In the genomic region with DNA sequence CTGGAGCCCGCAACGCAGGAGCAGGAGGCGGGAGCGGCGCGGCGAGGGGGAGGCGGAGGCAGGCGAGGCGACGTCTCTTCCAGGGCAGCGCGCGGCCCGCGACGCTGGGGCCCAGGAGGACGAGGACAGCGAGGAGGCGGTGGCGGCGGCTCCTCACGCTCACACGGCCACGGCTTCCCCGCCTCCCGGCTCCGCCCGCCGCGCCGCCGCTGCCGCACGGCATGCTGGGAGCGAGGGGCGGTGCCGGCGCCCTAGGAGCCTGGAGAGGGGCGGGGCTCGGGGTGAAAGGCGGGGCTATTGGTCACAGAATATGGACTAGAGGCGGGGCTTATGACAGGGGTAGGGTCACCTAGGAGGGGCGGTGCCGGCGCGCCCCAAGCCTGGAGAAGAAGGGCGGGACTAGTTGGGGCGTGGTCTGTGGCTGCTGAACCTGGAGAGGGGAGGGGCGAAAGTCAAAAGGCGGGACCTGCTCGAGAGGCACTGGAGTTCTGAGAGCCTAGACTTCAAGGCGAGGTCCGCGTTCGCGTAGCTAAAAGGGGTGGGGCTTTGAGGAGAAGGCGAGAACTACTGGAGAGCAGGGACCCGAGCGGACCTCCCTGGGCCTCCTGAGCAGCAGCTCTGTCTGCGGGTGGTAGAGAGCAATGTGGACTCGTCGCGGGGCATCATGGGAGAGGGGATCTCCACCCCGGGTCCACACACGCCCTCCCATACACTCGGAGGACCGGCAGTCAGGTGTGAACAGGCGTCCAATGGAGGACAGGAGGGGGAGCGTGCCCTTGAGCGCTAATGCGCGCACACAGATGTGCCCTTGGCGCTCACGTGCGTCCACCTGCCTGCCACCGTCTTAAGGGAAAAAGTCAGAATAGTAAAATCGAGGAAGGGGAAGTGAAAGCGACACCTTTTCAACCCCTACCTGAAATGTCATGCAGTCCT, we compare ENCODE assay signal across 7 mouse cellular contexts. TPM values are rescaled to one million over a fixed set of nuclear protein-coding genes. Genes with fewer than 3 reads are reported as not detected.
DNase-seq lines count a peak whose midpoint lies in the region; ATAC-seq lines count a peak whose summit lies in the region.

Gene Smg1 (minus strand): TSS at position 218 of the 933 bp plus-strand sequence.

- H3K36me3 ChIP-seq in intestine, embryonic 15.5 days = no peaks in the 10 kb centered on the region
- H3K36me3 ChIP-seq in midbrain, embryonic 10.5 days = no peaks in the 10 kb centered on the region

- peak; percentile 96 for ATAC-seq in intestine, embryonic 15.5 days

- intact Hi-C loops in gastrocnemius, postnatal 36 days (cut with DNase I) = no loop called here
- intact Hi-C loops in left cerebral cortex, postnatal 25 days (cut with DNase I) = loop anchor here (5.0 kb wide), 2 partner anchors 54 to 116 kb away; partner anchors contain the start of gene Arl6ip1

- H3K4me3 ChIP-seq in intestine, embryonic 15.5 days (replicated peaks) = peak within 1 kb of the TSS; percentile 96
- peak within 1 kb of the TSS; percentile 95 for H3K4me3 ChIP-seq in midbrain, embryonic 10.5 days

- peaks cover 6% of the 10 kb centered on the region; the same call in 1 of the 2 replicates for H3K4me1 ChIP-seq in intestine, embryonic 15.5 days (replicated peaks)
- H3K4me1 ChIP-seq in midbrain, embryonic 10.5 days = peaks cover 19% of the 10 kb centered on the region

- peak within 1 kb of the TSS; percentile 68 for H3K4me2 ChIP-seq in intestine, embryonic 15.5 days (replicated peaks)

- under 1% methylated on average over 74 of the region's 79 CpGs for WGBS in intestine, embryonic 15.5 days
- whole genome bisulfite sequencing in midbrain, embryonic 10.5 days = under 1% methylated on average over 79 of the region's 79 CpGs

- no peaks in the 10 kb centered on the region for H3K27me3 ChIP-seq in intestine, embryonic 15.5 days (replicated peaks)
- no peaks in the 10 kb centered on the region for H3K27me3 ChIP-seq in midbrain, embryonic 10.5 days (ENCODE audit: low read depth, poor library complexity, severe bottlenecking)

- peak within 1 kb of the TSS; percentile 98 for H3K27ac ChIP-seq in intestine, embryonic 15.5 days
- H3K27ac ChIP-seq in midbrain, embryonic 10.5 days (replicated peaks) = peak within 1 kb of the TSS; percentile 96

- H3K9ac ChIP-seq in intestine, embryonic 15.5 days = peak within 1 kb of the TSS; percentile 98

- DNase-seq in adrenal gland, adult 2 months = peak; percentile 100
- peak; percentile 98 for DNase-seq in embryo, embryonic 11.5 days (ENCODE audit: low read depth, low spot score)
- peak; percentile 97 to 98 for DNase-seq in gastrocnemius, postnatal 36 days
- DNase-seq in left cerebral cortex, postnatal 25 days (ENCODE audit: low spot score in 2 of 2) = peak; percentile 97 to 99
- DNase-seq in midbrain, embryonic 10.5 days (ENCODE audit: low spot score) = peak; percentile 98
- DNase-seq in right cerebral cortex, postnatal 4 days = peak; percentile 93

- H3K9me3 ChIP-seq in intestine, embryonic 15.5 days = no peaks in the 10 kb centered on the region
- H3K9me3 ChIP-seq in midbrain, embryonic 10.5 days (replicated peaks) = no peaks in the 10 kb centered on the region

RNA-seq across cellular contexts. Expression of gene Smg1, which starts in this region (rescaled TPM):
- 10 to 100 TPM; 29.9 to 44.5 TPM for total RNA-seq in adrenal gland, adult 2 months (2021)
- 38.4 and 39.7 TPM in 2 replicates for polyA plus RNA-seq in adrenal gland, adult 2 months (2012; rRNA removed)
- total RNA-seq in gastrocnemius, postnatal 36 days (2021) = 10 to 100 TPM; 22.7 to 24.1 TPM
- polyA plus RNA-seq in intestine, embryonic 15.5 days (2015; fragmentation: Nextera tagmentation; extraction: Ambion mirVana) = 16.8 and 18.0 TPM in 2 replicates
- total RNA-seq in left cerebral cortex, postnatal 25 days (2021) = 10 to 100 TPM; 75.0 to 76.8 TPM
- 17.2 and 17.9 TPM in 2 replicates for polyA plus RNA-seq in midbrain, embryonic 10.5 days (2016; fragmentation: Nextera tagmentation; extraction: Ambion mirVana)

Comparison
In these comparisons a context has a peak if more than half of its experiments do, and no peak if none do; other contexts are left out.
1. Peak in every context shown above with its lines: DNase-seq, ATAC-seq, H3K4me3 ChIP-seq and H3K27ac ChIP-seq.